In the genomic region with DNA sequence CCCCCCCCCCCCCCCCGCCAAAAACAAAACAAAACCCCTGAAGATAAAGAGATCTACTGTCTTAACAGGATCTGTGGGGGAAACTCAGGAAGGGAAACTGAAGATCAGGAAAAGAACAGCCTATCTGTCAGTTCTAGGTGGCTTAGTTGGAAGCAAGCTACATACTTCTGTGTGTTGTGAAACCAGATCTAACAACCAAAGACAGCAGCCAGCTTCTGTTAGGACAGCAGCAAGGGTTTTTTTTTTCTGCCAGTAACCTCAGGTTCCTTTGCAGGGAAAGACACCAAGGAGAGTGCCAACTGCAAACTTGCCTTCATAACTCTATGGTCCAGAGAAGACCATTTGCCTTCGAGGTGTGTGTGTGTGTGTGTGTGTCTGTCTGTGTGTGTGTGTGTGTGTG, we compare ENCODE assay signal across 15 mouse cellular contexts.
"Had no signal": no experiment of that assay in that cellular context is flagged by ENCODE, and none has a peak within 500 bp of the region (broad histone marks: within the 10 kb centered on the region; RNA-seq: fewer than 3 reads in every experiment).

No protein-coding gene starts in this region.

- DNase-seq: lung, adult 18-20 months; lung, embryonic 14.5 days; lung, postnatal 10 days; lung, postnatal 4 days; right cerebral cortex, postnatal 14 days; thymus, adult 2 months; thymus, postnatal 25 days; thymus, postnatal 4 days had no signal

- H3K4me3 ChIP-seq: megakaryocyte, embryonic 14.5 days; midbrain, embryonic 13.5 days; midbrain, embryonic 15.5 days; neural tube, embryonic 12.5 days; stomach, embryonic 15.5 days had no signal

- H3K36me3 ChIP-seq: midbrain, embryonic 13.5 days; midbrain, embryonic 15.5 days; neural tube, embryonic 12.5 days; stomach, embryonic 15.5 days had no signal

- H3K27me3 ChIP-seq: megakaryocyte, embryonic 14.5 days; midbrain, embryonic 13.5 days; midbrain, embryonic 15.5 days; neural tube, embryonic 12.5 days; stomach, embryonic 15.5 days had no signal

- H3K9ac ChIP-seq: lung, embryonic 14.5 days; midbrain, embryonic 13.5 days; midbrain, embryonic 15.5 days; neural tube, embryonic 12.5 days; stomach, embryonic 15.5 days had no signal

- H3K27ac ChIP-seq: midbrain, embryonic 13.5 days; midbrain, embryonic 15.5 days; neural tube, embryonic 12.5 days; stomach, embryonic 15.5 days; stomach, postnatal 0 days had no signal

- H3K9me3 ChIP-seq: midbrain, embryonic 13.5 days; midbrain, embryonic 15.5 days; neural tube, embryonic 12.5 days; stomach, embryonic 15.5 days had no signal

- ATAC-seq: midbrain, embryonic 13.5 days; midbrain, embryonic 15.5 days had no signal

- H3K4me2 ChIP-seq: lung, embryonic 14.5 days; midbrain, embryonic 11.5 days; midbrain, embryonic 13.5 days; midbrain, embryonic 15.5 days; neural tube, embryonic 12.5 days; stomach, embryonic 15.5 days had no signal

- H3K4me1 ChIP-seq: midbrain, embryonic 15.5 days; neural tube, embryonic 12.5 days; stomach, embryonic 15.5 days had no signal
